Mouse (Mus musculus) activated CD4-positive, CD25-positive, alpha-beta regulatory T cell, adult 4 months (primary cell): ENCODE data around the gene Fxn. TPM values are rescaled to one million over a fixed set of nuclear protein-coding genes. Genes with fewer than 3 reads are reported as not detected.

Source experiments
- ATAC-seq: one replicate; pipeline ENCODE4 v1.8.0; 2017
- polyA plus RNA-seq, 2 experiments: library from polyadenylated mRNA; unstranded; fragments of 100-300 nt; shearing (Covaris generic); gene quantifications; one replicate each; pipeline ENCODE4 v1.2.1; 2017

The Fxn gene
- polyA plus RNA-seq = 10 to 100 TPM; 12.0 to 16.3 TPM

- peak; percentile 19 for ATAC-seq
These were observed at the start of gene Fxn for GRCm38 (mm10) chr19:24280601-24281228. Fxn (minus strand) TSS chr19:24280605.

- ATAC-seq = no peak
These were observed 47.5 kb upstream of the Fxn start for GRCm38 (mm10) chr19:24327921-24328320.

GRCm38 (mm10) chr19:24326969-24327368, 46.6 kb upstream of the Fxn start:
- ATAC-seq = no peak

GRCm38 (mm10) chr19:24325692-24326091, 45.3 kb upstream of the Fxn start:
- ATAC-seq = no peak

GRCm38 (mm10) chr19:24323841-24324613, 43.6 kb upstream of the Fxn start:
- no peak for ATAC-seq

- no peak for ATAC-seq
These were observed 41.5 kb upstream of the Fxn start for GRCm38 (mm10) chr19:24321900-24322311.

GRCm38 (mm10) chr19:24321211-24321899, 41.0 kb upstream of the Fxn start:
- ATAC-seq = no peak

GRCm38 (mm10) chr19:24318172-24318571, 37.8 kb upstream of the Fxn start:
- ATAC-seq = no peak

GRCm38 (mm10) chr19:24317731-24318130, 37.3 kb upstream of the Fxn start:
- ATAC-seq = no peak

GRCm38 (mm10) chr19:24317038-24317591, 36.7 kb upstream of the Fxn start:
- no peak for ATAC-seq

- ATAC-seq = no peak
These were observed 35.8 kb upstream of the Fxn start for GRCm38 (mm10) chr19:24316060-24316725.

GRCm38 (mm10) chr19:24315234-24315633, 34.8 kb upstream of the Fxn start:
- ATAC-seq = no peak

- ATAC-seq = no peak
These were observed 34.3 kb upstream of the Fxn start for GRCm38 (mm10) chr19:24314676-24315075.

- no peak for ATAC-seq
These were observed 32.3 kb upstream of the Fxn start for GRCm38 (mm10) chr19:24312556-24313342.

- ATAC-seq = no peak
These were observed 31.6 kb upstream of the Fxn start for GRCm38 (mm10) chr19:24312046-24312445.

- no peak for ATAC-seq
These were observed 27.9 kb upstream of the Fxn start for GRCm38 (mm10) chr19:24308305-24308705.

GRCm38 (mm10) chr19:24307271-24308221, 27.1 kb upstream of the Fxn start:
- no peak for ATAC-seq

- no peak for ATAC-seq
These were observed 25.9 kb upstream of the Fxn start for GRCm38 (mm10) chr19:24306351-24306750.

- ATAC-seq = no peak
These were observed 21.8 kb upstream of the Fxn start for GRCm38 (mm10) chr19:24302198-24302597.

GRCm38 (mm10) chr19:24301768-24302148, 21.4 kb upstream of the Fxn start:
- no peak for ATAC-seq
